Mouse (Mus musculus): ENCODE results near the gene Tom1l1.
"Not testable (repeated sequence)": the region's sequence is repeated elsewhere in the genome, so short reads cannot be mapped to it uniquely, and the experiment has no call there.

Gene Tom1l1
- long read RNA-seq, experiment 1, full-length matches to known transcripts = 56 of 68 reads
- long read RNA-seq, experiment 1, partial matches to known transcripts = 7 of 68 reads
- long read RNA-seq, experiment 1, other reads (novel, unspliced or antisense) = 5 of 68 reads
- long read RNA-seq, experiment 2, full-length matches to known transcripts = 62 of 78 reads
- long read RNA-seq, experiment 2, partial matches to known transcripts = 4 of 78 reads
- long read RNA-seq, experiment 2, other reads (novel, unspliced or antisense) = 12 of 78 reads

DNA sequence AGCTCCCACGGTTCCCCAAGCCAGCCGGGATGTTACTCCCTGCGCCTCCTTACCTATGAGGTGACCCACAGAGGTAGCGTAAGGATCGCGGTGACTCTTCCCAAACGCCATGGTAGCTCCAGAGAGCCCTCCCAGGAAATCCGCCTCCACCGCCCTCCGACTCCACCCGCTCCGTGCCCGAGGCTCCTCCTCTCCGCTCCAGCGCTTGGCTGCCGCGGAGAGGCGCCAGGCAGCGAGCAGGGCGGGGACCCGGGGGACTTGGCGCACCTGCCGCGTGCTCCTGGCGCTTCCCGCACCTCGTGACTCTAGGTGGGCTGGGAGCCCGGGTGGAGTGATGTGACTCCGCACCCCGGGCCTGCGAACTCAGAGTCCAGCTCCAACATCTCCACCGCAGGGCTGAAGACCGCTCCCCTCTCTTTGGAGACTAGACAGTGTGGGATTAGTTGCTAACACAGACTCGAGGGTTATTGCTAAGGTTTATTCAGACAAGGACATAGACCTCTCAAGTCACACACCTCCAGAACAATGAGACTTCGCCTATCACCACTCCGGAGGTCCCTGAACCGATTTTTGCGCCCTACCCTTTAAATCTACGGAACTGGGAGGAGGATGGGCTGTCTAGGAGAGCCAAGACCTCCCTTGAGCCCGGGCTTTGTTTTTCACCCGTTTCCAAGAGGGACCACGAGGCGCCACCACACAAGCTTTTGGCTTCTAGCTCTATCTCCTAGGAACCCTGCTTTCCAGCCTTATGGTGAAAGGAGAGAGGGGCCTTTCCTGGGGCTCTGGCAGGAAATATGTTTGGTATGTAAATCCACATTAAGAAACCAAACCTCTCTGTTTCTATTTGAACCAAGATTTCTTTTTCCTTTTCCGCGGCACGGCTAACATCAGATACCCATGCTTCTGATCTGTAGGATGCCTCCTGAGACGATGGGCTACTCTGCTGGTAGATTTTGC lies at the start of gene Tom1l1:
Gene Tom1l1 (minus strand): TSS at position 907 of the 957 bp plus-strand sequence.
- intact Hi-C loops (cut with DNase I) = no loop called here

DNA sequence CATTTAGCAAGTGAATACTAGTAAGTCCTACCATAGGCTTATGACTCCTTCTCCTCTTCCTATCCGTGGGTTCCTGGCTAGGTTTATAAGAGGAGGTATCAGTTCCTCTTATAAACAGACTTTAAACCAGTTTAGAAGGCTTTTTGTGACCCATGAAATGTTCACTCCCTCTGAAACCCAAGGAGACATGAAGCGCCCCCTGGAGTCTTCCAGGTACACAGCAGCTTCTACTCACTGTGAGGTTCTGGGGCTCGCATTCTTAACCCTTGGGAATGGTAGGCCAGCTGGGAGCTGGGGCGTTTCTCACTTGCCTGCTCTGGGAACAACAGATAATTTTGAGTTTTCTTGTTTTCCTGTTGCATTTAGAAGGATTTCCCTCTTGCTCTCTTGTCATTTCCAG lies 45.4 kb upstream of the Tom1l1 start:
- intact Hi-C loops (cut with DNase I) = no loop called here

GRCm38 (mm10) chr11:90727354-90728125 lies 39.4 kb upstream of the Tom1l1 start:
- intact Hi-C loops (cut with DNase I) = no loop called here

DNA sequence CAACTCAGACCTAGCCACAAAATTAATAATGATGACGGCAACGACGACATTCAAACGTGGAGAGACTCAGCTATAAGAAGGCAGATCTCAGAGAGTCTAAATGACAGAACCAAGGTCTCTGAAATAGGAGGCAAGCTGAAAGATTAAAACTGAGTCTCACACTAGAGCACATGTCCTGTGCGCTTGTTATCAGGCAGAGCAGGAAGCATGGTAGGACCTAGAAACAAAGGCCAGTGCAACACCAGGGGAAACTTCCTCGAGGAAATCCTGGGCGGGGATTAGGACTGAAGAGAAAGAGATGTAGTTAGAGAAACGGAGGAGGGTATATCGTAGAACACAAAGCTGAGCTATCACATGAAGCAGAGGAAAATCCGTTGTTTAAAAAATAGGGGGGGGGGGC lies 38.6 kb upstream of the Tom1l1 start:
- intact Hi-C loops (cut with DNase I) = no loop called here

DNA sequence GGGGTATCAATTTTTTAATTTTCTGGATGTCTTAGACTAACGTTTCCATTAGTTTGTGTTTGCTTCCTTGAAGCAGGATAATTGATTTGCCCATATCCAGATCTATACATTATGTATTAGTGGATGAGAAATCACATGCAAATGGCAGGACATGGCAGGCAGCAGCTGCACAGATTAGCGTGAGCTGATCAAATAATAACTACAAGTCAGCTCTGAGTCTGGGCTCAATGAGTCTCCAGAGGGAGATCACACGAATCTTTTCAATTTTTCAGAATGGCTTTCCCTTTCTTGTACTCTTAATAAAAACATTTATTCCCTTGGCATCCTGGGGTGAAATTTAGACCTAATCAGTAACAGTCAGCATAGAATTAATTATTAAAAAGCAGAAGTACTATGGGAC lies 34.1 kb upstream of the Tom1l1 start:
- intact Hi-C loops (cut with DNase I) = no loop called here

- intact Hi-C loops (cut with DNase I) = no loop called here
These were observed 29.6 kb upstream of the Tom1l1 start for GRCm38 (mm10) chr11:90717719-90718118.

GRCm38 (mm10) chr11:90711596-90711995 lies 23.4 kb upstream of the Tom1l1 start:
- intact Hi-C loops (cut with DNase I) = no loop called here

DNA sequence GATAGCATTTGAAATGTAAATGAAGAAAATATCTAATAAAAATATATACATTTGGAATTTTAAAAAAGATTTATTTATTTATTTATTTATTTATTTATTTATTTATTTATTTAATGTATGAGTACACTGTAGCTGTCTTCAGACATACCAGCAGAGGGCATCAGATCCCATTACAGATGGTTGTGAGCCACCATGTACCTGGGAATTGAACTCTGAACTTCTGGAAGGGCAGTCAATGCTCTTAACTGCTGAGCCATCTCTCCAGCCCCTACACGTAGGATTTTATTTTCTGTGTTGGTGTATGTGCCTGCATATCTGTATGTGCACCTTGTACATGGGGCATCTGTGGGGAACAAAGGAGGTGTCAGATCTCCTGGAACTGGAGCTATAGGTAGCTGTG lies 19.0 kb upstream of the Tom1l1 start:
- intact Hi-C loops (cut with DNase I) = not testable (repeated sequence)

DNA sequence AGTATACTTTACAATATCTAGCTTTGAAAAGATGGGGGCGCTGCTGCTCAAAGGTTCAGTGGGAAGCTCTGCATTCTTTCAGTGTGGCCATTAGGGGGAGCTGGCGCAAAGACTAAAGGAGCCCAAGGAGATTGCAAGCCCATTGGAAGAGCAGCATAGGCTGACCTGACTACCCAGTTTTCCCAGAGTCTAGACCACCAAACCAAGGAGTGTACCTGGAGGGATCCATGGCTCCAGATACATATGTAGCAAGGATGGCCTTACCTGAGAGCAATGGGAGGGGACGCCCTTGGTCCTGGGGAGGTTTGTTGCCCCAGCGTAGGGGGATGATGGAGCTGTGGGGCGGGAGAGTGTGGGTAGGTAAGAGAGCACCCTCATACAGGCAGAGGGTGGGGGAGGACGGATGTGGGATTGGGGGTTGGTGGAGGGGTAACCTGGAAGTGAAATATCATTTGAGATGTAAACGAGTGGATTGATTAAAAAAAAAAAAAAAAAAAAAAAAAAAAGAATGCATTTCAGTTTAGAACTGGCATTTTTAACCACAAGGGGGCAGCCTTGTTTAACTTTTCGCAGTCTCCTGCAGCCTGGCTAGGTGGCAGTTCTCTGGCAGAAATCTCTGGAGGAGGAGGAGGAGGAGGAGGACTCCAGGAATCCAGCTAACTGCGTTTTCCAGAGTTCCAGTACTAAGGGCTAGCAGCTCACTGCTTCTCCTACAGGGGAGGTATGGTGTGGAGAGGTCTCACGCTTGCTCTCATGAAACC lies 9.5 kb upstream of the Tom1l1 start:
- intact Hi-C loops (cut with DNase I) = loop anchor here (5.0 kb wide), 1 partner anchor 1345 kb away; no protein-coding TSS in a partner anchor

DNA sequence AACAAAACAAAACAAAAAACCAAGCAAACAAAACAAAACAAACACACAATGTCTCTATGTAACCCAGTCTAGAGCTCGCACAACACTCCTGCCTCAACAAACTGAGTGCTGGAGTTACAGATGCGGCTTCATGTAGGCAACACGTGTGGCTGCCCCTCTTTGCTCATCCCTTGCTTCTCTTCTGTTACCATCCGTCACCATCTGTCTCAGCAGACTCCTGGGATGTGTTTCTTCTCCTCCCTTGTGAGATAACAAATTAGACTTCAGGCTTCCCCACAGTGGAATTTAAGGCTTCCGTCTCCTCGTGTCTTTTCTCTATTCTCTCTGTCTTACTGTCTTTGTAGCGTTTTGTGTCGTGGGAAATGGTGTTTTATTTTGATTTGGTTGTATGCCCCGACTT lies 7.6 kb upstream of the Tom1l1 start:
- intact Hi-C loops (cut with DNase I) = loop anchor here (5.0 kb wide), 1 partner anchor 1346 kb away; no protein-coding TSS in a partner anchor

GRCm38 (mm10) chr11:90694206-90694605 lies 6.0 kb upstream of the Tom1l1 start:
- intact Hi-C loops (cut with DNase I) = no loop called here

DNA sequence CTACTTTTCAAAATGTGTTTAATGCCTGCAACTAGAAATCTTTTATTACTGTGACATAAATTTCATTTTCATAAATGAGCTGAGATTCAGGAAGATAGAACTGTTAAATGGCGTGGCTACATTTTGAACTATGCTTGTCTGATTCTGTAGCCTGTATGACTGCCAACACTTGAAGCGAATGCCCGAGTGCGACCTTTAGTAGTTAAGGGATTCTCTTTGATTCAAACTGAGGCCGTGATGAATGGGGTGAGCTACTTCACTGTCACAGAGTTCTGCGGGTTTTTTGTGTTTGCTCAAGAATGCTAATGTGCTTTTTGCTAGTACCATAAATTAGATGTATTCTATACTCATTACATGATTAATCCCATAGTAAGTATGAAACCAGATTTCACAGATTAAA lies 2.2 kb upstream of the Tom1l1 start:
- intact Hi-C loops (cut with DNase I) = no loop called here

DNA sequence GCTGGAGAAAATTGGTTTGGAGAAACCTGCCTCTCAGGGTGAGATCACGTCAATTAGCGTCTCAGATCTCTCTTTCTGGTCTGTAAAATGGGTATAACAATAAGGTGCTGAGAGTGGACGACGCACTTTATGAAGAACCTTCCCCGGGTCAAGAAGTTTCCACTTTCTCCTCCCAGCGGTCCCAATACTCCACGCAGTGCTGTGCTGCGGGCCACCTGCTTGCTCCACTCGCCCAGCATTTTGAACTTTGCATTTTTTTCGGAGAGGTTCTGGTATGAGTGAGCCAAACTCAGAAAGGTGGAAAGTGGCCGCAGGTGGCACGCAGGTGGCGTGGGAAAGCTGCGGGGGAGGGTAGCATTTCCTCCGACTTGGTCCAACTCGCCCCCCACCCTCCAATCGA lies 1.1 kb downstream of the Tom1l1 start:
- intact Hi-C loops (cut with DNase I) = no loop called here

DNA sequence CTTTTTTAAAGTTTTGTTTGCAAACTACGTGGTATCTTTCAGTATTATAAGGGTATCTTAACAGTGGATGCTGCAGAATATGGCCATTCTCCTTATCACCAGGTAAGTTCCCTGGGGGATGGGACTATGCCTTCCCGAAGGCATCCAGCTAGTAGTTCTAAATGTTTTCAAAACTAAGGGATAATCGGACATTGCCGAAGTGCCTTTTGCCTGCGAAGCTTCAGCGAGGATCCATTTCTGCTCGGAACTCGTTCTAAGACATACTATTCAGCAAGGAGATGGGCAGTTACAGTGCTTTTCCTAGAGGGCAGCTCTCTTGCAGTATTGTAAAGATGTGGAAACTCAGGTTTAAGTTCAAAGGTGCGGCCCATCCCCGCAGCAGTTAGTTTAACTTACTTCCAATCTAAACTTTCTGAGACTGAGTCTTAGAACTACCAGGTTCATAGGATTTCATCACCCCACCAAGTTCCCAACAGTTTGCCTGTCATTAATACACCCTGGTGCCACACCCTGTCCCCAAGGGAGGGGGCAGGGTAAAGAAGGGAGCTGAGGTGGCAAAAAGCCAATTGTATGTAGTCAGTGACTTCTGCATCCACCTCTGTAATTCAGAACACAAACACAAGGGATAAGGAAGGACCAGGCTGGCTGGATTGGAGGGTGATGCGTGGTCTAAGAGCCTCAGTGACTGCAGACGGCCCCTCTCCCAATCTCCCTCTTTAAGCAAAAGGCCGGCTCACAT lies 1.7 kb downstream of the Tom1l1 start:
- intact Hi-C loops (cut with DNase I) = no loop called here

DNA sequence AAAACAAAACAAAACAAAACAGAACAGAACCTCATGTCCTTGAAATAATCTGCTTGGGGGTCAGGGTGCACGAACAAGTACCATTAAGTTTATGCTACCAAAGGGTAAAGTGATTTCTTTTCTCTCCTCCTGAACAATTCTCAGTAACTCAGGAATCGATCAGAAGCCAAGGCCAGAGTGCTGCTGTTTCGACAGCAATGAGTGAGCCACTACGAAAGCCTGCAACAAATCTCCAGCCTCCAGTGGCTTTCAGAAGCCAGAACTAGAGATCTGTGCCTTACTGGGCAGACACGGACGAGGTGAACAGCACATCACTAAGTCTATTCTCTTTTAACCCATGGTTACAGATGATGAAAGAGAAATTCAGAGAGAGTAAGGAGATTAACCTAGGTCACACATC lies 3.0 kb downstream of the Tom1l1 start:
- intact Hi-C loops (cut with DNase I) = no loop called here

- intact Hi-C loops (cut with DNase I) = no loop called here
These were observed 3.4 kb downstream of the Tom1l1 start for GRCm38 (mm10) chr11:90684765-90685164.

GRCm38 (mm10) chr11:90681171-90681570 lies 7.0 kb downstream of the Tom1l1 start:
- intact Hi-C loops (cut with DNase I) = no loop called here

GRCm38 (mm10) chr11:90678582-90678981 lies 9.6 kb downstream of the Tom1l1 start:
- intact Hi-C loops (cut with DNase I) = no loop called here

- intact Hi-C loops (cut with DNase I) = no loop called here
These were observed 10.3 kb downstream of the Tom1l1 start for GRCm38 (mm10) chr11:90677771-90678288.

- intact Hi-C loops (cut with DNase I) = no loop called here
These were observed 11.1 kb downstream of the Tom1l1 start for GRCm38 (mm10) chr11:90677027-90677426.
